Mouse (Mus musculus) c-Kit-positive CD71-positive TER-119-negative erythroid progenitor cells, embryonic 14.5 days (primary cell): ENCODE measurements around the gene Alk.
"Not testable (repeated sequence)": the region's sequence is repeated elsewhere in the genome, so short reads cannot be mapped to it uniquely, and the experiment has no call there.

ENCODE experiments used
- DNase-seq: peaks from one replicate; pipeline ENCODE4 v3.0.0-alpha.2; 2013; ENCODE audit warnings: low read depth

The Alk gene

GRCm38 (mm10) chr17:72527481-72527880, 76.9 kb downstream of the Alk start:
- no peak for DNase-seq

GRCm38 (mm10) chr17:72526356-72526755, 78.1 kb downstream of the Alk start:
- no peak for DNase-seq

- no peak for DNase-seq
Measured at GRCm38 (mm10) chr17:72524839-72525238, 79.6 kb downstream of the Alk start.

- DNase-seq, result no peak
Measured at GRCm38 (mm10) chr17:72523006-72523405, 81.4 kb downstream of the Alk start.

- DNase-seq, result no peak
Measured at GRCm38 (mm10) chr17:72522381-72522780, 82.0 kb downstream of the Alk start.

- no peak for DNase-seq
Measured at GRCm38 (mm10) chr17:72521353-72521752, 83.1 kb downstream of the Alk start.

- no peak for DNase-seq
Measured at GRCm38 (mm10) chr17:72510746-72511145, 93.7 kb downstream of the Alk start.

- no peak for DNase-seq
Measured at GRCm38 (mm10) chr17:72508678-72509394, 95.6 kb downstream of the Alk start.

- DNase-seq, result no peak
Measured at GRCm38 (mm10) chr17:72505213-72505612, 99.2 kb downstream of the Alk start.

GRCm38 (mm10) chr17:72504581-72504980, 99.8 kb downstream of the Alk start:
- DNase-seq, result no peak

- no peak for DNase-seq
Measured at GRCm38 (mm10) chr17:72495395-72495794, 109.0 kb downstream of the Alk start.

GRCm38 (mm10) chr17:72485623-72486022, 118.8 kb downstream of the Alk start:
- DNase-seq, result no peak

GRCm38 (mm10) chr17:72479260-72479659, 125.2 kb downstream of the Alk start:
- DNase-seq, result not testable (repeated sequence)

GRCm38 (mm10) chr17:72477889-72478405, 126.5 kb downstream of the Alk start:
- DNase-seq, result no peak

- no peak for DNase-seq
Measured at GRCm38 (mm10) chr17:72476956-72477355, 127.5 kb downstream of the Alk start.

GRCm38 (mm10) chr17:72474166-72474565, 130.3 kb downstream of the Alk start:
- DNase-seq, result no peak

- DNase-seq, result no peak
Measured at GRCm38 (mm10) chr17:72448477-72448876, 155.9 kb downstream of the Alk start.

GRCm38 (mm10) chr17:72445204-72446177, 158.9 kb downstream of the Alk start:
- no peak for DNase-seq

GRCm38 (mm10) chr17:72417451-72417850, 187.0 kb downstream of the Alk start:
- DNase-seq, result no peak

GRCm38 (mm10) chr17:72414676-72415075, 189.8 kb downstream of the Alk start:
- DNase-seq, result no peak

- DNase-seq, result no peak
Measured at GRCm38 (mm10) chr17:72404813-72405212, 199.6 kb downstream of the Alk start.

- no peak for DNase-seq
Measured at GRCm38 (mm10) chr17:72401861-72402260, 202.6 kb downstream of the Alk start.

GRCm38 (mm10) chr17:72401349-72401748, 203.1 kb downstream of the Alk start:
- DNase-seq, result no peak
